Mouse (Mus musculus): ENCODE measurements around the gene Crb1. TPM values are rescaled to one million over a fixed set of nuclear protein-coding genes. Genes with fewer than 3 reads are reported as not detected.

Crb1 gene
- polyA plus RNA-seq, 1 experiment from 2014 or later = 1.2 TPM

DNA sequence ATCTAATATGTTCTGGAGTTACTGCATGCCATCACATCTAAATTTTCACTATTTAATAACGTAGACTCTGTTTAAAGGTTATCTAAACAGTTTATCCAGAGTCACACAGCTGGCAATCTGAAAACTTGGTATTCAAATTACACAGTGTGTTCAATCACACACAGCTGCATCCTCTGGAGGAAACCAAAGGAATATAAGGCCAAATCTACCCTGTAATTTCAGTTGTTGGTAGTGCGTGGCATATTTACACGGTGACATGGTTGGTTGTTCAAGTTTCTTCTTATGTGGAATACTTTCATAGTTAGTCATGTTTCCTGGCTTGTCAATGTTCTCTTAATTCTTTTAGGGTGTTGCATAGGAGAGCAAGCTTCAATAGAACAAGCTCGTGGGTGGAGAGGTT lies 166.4 kb downstream of the Crb1 start:
- Histone ChIP-seq H3K4me1 (ENCODE audit: control insufficient read depth, insufficient read depth, low read depth, low read length) (peaks cover 7% of the 10 kb centered on the region), H3K27ac (ENCODE audit: low read depth, low read length) (no peak overlapping the region), H3K4me3 (ENCODE audit: low read length) (no peak overlapping the region), H3K4me2 (ENCODE audit: low read length) (no peak overlapping the region), H3K9me3 (ENCODE audit: control insufficient read depth, low read length) (no peaks in the 10 kb centered on the region), H3K9ac (ENCODE audit: low read depth, low read length) (no peak overlapping the region), H3K27me3 (replicated peaks; ENCODE audit: control insufficient read depth, insufficient read depth, low read length) (no peaks in the 10 kb centered on the region), H3K36me3 (ENCODE audit: control insufficient read depth, insufficient read depth, low read length) (no peaks in the 10 kb centered on the region)
- WGBS = 60% methylated on average over 4 of the region's 4 CpGs
- ATAC-seq = no peak

DNA sequence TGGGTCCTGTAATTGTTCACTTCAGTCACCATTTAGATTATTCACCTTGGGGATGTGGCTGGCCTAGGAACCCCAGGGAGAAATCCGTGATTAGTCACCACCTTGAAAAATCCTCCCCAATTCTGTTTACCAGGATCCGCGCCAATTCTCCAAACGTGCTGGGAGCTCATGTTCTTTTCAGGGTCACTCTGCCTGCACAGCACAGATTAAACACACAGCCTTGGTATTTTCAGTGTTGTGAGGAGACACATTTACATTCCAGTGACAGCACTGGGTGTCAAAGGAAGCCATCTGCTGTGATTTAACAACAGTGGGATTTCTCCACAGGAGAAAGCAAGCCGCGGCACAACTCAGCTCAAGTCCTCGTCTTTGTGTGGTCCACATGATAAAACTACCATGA lies 167.1 kb downstream of the Crb1 start:
- Histone ChIP-seq H3K36me3 (ENCODE audit: control insufficient read depth, insufficient read depth, low read length) (no peaks in the 10 kb centered on the region), H3K4me3 (ENCODE audit: low read length) (no peak overlapping the region), H3K4me2 (ENCODE audit: low read length) (peak overlapping the region; percentile 14), H3K9me3 (ENCODE audit: control insufficient read depth, low read length) (no peaks in the 10 kb centered on the region), H3K4me1 (ENCODE audit: control insufficient read depth, insufficient read depth, low read depth, low read length) (peaks cover 7% of the 10 kb centered on the region), H3K9ac (ENCODE audit: low read depth, low read length) (no peak overlapping the region), H3K27ac (ENCODE audit: low read depth, low read length) (0 out of 2 replicates have a peak overlapping the region, but pooled peaks have one; percentile 17), H3K27me3 (replicated peaks; ENCODE audit: control insufficient read depth, insufficient read depth, low read length) (no peaks in the 10 kb centered on the region)
- WGBS = 15% methylated on average over 7 of the region's 7 CpGs
- peak; percentile 79 for ATAC-seq

DNA sequence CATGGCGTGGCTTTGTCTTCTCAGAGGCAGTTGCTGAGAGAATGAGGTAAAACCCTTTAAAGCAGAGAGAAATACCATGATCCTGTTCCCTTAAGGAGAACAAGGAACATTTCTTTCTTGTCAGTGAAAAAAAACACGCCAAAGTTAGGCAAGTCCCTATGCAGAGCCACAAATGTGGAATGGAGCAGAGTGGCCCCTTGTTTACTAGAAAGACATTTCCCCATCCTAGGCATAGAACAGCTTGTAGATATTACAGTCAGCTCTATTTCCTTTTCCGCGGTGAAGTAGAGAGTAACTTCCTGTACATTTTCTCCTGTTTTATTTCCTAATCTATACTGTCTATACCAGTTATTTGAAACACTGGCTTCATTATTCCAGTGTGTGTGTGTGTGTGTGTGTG lies 170.6 kb downstream of the Crb1 start:
- H3K36me3 ChIP-seq (ENCODE audit: control insufficient read depth, insufficient read depth, low read length) = no peaks in the 10 kb centered on the region
- no peak overlapping the region for H3K27ac ChIP-seq (ENCODE audit: low read depth, low read length)
- no peak overlapping the region for H3K4me2 ChIP-seq (ENCODE audit: low read length)
- no peak overlapping the region for H3K4me3 ChIP-seq (ENCODE audit: low read length)
- no peak overlapping the region for H3K9ac ChIP-seq (ENCODE audit: low read depth, low read length)
- ATAC-seq = no peak
- H3K4me1 ChIP-seq (ENCODE audit: control insufficient read depth, insufficient read depth, low read depth, low read length) = peaks cover 7% of the 10 kb centered on the region
- H3K9me3 ChIP-seq (ENCODE audit: control insufficient read depth, low read length) = no peaks in the 10 kb centered on the region
- no peaks in the 10 kb centered on the region for H3K27me3 ChIP-seq (replicated peaks; ENCODE audit: control insufficient read depth, insufficient read depth, low read length)
- 72% methylated on average over 4 of the region's 4 CpGs for WGBS

DNA sequence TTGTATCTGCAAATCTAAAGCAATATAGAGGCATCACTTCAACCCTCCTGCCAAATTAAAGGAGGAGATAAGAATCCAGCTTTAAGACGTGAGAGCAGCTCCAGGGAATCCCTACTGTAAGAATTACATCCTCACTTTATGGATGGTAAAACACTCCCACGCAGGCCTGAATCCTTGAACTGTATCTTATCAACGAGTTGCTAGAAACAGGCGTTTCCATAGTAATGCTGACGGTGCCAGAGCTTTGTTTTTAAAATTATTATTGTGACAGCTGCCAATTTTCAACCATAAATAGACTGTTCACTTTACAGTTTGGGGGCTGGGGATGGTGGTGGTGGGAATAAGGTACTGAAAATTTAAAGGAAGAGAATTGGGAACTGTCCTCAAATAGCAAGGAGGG lies 173.9 kb downstream of the Crb1 start:
- no peaks in the 10 kb centered on the region for H3K4me1 ChIP-seq (ENCODE audit: control insufficient read depth, insufficient read depth, low read depth, low read length)
- no peaks in the 10 kb centered on the region for H3K27me3 ChIP-seq (replicated peaks; ENCODE audit: control insufficient read depth, insufficient read depth, low read length)
- no peak overlapping the region for H3K9ac ChIP-seq (ENCODE audit: low read depth, low read length)
- no peak for ATAC-seq
- H3K36me3 ChIP-seq (ENCODE audit: control insufficient read depth, insufficient read depth, low read length) = no peaks in the 10 kb centered on the region
- H3K4me2 ChIP-seq (ENCODE audit: low read length) = no peak overlapping the region
- H3K9me3 ChIP-seq (ENCODE audit: control insufficient read depth, low read length) = no peaks in the 10 kb centered on the region
- no peak overlapping the region for H3K4me3 ChIP-seq (ENCODE audit: low read length)
- 55% methylated on average over 5 of the region's 5 CpGs for WGBS
- H3K27ac ChIP-seq (ENCODE audit: low read depth, low read length) = no peak overlapping the region

DNA sequence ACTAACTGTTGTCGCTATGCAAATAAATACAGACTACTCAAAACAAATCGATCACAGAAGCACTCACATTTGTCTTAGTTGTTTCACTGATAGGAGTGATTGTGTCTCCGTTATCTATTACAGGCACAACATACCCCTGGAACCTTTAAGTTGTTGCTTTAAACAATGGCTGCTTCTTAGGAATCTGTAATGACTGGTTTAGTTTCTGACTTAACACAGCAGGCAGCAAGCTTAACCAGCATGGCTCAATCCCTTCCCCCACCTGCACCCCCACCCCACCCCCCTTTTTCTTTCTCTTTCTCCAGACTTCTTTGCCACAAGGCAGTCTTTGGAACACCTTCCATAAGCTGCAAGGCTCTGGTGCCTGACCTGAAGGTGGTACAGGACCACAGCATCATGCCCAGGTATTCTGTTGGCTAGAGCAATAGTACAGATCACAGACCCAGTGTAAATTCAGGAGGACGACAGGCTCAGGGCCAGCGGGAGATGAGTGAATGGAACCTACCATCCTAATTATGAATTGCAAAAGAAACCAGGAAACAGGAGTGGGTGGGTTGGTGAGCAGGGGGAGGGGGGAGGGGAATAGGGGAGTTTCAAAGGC lies 182.4 kb downstream of the Crb1 start:
- Histone ChIP-seq H3K4me2 (ENCODE audit: low read length) (no peak overlapping the region), H3K9ac (ENCODE audit: low read depth, low read length) (no peak overlapping the region), H3K9me3 (ENCODE audit: control insufficient read depth, low read length) (no peaks in the 10 kb centered on the region), H3K27me3 (replicated peaks; ENCODE audit: control insufficient read depth, insufficient read depth, low read length) (no peaks in the 10 kb centered on the region), H3K4me1 (ENCODE audit: control insufficient read depth, insufficient read depth, low read depth, low read length) (no peaks in the 10 kb centered on the region), H3K36me3 (ENCODE audit: control insufficient read depth, insufficient read depth, low read length) (no peaks in the 10 kb centered on the region), H3K4me3 (ENCODE audit: low read length) (no peak overlapping the region), H3K27ac (ENCODE audit: low read depth, low read length) (no peak overlapping the region)
- no peak for ATAC-seq
- WGBS = 28% methylated on average over 5 of the region's 5 CpGs

DNA sequence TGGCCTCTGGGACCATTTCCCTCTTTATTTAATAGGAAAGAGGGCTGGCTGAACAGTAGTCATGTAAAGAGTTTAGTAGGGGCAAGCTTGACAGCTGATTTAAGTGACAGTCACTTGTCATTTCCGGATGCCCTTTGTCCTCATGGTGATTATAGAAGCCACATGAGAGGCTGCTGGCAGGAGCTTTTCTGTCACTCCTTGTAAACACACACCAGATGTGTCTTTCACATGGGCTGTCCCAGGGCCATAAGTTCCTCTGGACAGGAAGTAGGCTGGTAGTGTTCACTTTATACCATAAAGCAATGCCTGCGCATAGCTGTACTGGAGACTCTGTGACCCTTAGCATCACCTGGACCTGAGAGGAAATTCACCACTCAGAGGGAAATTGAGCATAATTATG lies 182.9 kb downstream of the Crb1 start:
- H3K27me3 ChIP-seq (replicated peaks; ENCODE audit: control insufficient read depth, insufficient read depth, low read length) = no peaks in the 10 kb centered on the region
- H3K9me3 ChIP-seq (ENCODE audit: control insufficient read depth, low read length) = no peaks in the 10 kb centered on the region
- H3K9ac ChIP-seq (ENCODE audit: low read depth, low read length) = no peak overlapping the region
- ATAC-seq = no peak
- H3K4me1 ChIP-seq (ENCODE audit: control insufficient read depth, insufficient read depth, low read depth, low read length) = no peaks in the 10 kb centered on the region
- 59% methylated on average over 2 of the region's 2 CpGs for WGBS
- no peak overlapping the region for H3K27ac ChIP-seq (ENCODE audit: low read depth, low read length)
- H3K36me3 ChIP-seq (ENCODE audit: control insufficient read depth, insufficient read depth, low read length) = no peaks in the 10 kb centered on the region
- no peak overlapping the region for H3K4me3 ChIP-seq (ENCODE audit: low read length)
- no peak overlapping the region for H3K4me2 ChIP-seq (ENCODE audit: low read length)

DNA sequence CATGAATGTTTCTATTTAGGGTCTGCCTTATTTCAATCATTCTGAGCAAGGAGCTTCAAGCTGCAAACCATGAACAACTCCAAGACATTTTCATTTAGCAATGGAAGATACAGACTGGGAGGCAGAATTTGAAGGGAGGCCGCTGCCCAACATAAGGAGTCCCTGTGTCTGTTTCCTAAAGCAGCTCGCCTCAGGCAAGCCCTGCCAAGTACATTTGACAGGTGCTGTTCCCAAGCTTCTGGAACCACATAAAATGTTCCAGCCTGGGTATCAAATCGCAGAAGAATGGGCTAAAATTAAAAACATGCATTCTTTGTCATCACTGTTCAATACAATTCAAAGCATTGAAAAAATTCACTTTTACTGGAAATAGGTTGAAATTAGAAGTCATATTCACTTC lies 184.3 kb downstream of the Crb1 start:
- WGBS = 95% methylated on average over 3 of the region's 3 CpGs
- H3K27me3 ChIP-seq (replicated peaks; ENCODE audit: control insufficient read depth, insufficient read depth, low read length) = no peaks in the 10 kb centered on the region
- no peak overlapping the region for H3K4me3 ChIP-seq (ENCODE audit: low read length)
- H3K9ac ChIP-seq (ENCODE audit: low read depth, low read length) = no peak overlapping the region
- no peak overlapping the region for H3K27ac ChIP-seq (ENCODE audit: low read depth, low read length)
- no peaks in the 10 kb centered on the region for H3K9me3 ChIP-seq (ENCODE audit: control insufficient read depth, low read length)
- H3K4me1 ChIP-seq (ENCODE audit: control insufficient read depth, insufficient read depth, low read depth, low read length) = no peaks in the 10 kb centered on the region
- no peak overlapping the region for H3K4me2 ChIP-seq (ENCODE audit: low read length)
- H3K36me3 ChIP-seq (ENCODE audit: control insufficient read depth, insufficient read depth, low read length) = no peaks in the 10 kb centered on the region
- ATAC-seq = no peak

DNA sequence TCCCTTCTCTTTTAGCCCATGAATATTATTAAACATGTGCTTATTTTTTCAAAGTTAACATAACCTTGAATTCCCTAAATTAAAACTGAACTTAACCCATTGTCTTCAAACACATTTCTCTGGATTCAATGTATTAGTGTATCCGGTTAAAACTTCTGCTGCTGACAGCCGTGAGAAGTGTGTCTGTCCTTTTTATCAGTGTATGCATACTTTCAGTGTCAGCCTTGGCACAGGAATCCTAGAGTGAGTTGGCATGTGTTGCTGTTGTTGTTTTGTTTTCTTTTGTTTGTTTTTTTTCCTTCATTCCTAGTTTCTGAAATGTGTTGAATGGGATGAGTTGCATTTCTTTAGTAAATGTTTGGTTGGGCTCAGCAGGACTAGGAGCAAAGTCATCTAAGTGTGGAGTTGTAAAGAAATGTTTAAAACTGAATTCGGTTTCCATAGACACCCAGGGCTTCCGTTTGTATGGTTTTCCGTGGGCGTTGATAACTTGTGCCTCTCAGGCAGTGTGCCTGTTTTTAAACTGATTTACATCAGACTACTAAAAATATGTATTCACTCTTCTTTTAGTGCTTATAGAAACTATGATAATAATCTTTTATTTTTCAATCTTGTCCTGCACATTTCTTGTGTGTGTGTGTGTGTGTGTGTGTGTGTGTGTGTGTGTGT lies 196.3 kb downstream of the Crb1 start:
- Histone ChIP-seq H3K9ac (ENCODE audit: low read depth, low read length) (no peak overlapping the region), H3K9me3 (ENCODE audit: control insufficient read depth, low read length) (no peaks in the 10 kb centered on the region), H3K4me2 (ENCODE audit: low read length) (no peak overlapping the region), H3K4me1 (ENCODE audit: control insufficient read depth, insufficient read depth, low read depth, low read length) (no peaks in the 10 kb centered on the region), H3K4me3 (ENCODE audit: low read length) (no peak overlapping the region), H3K27ac (ENCODE audit: low read depth, low read length) (no peak overlapping the region), H3K36me3 (ENCODE audit: control insufficient read depth, insufficient read depth, low read length) (no peaks in the 10 kb centered on the region), H3K27me3 (replicated peaks; ENCODE audit: control insufficient read depth, insufficient read depth, low read length) (no peaks in the 10 kb centered on the region)
- no peak for ATAC-seq
- 49% methylated on average over 6 of the region's 6 CpGs for WGBS

DNA sequence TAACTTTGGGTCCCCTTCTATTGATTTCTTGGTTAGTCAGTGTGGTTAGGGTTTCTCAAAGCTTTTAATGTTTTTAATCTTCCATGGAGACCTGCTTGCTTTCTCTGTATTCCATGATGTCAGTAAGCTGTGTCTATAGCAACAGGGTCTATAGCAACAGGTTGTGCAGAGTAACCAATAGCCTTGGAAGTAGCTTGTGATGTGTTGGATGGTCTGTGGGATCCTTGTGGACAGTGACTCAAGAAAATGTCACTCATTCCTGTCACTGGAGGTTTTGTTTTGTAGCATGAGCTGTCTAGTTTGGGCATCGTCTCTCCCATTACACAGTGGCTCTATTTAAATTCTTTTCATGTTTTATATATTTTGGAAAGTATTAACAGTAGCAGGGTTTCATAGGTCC lies 197.2 kb downstream of the Crb1 start:
- H3K9me3 ChIP-seq (ENCODE audit: control insufficient read depth, low read length) = no peaks in the 10 kb centered on the region
- no peak overlapping the region for H3K9ac ChIP-seq (ENCODE audit: low read depth, low read length)
- no peak for ATAC-seq
- no peak overlapping the region for H3K4me3 ChIP-seq (ENCODE audit: low read length)
- no peaks in the 10 kb centered on the region for H3K27me3 ChIP-seq (replicated peaks; ENCODE audit: control insufficient read depth, insufficient read depth, low read length)
- no peak overlapping the region for H3K27ac ChIP-seq (ENCODE audit: low read depth, low read length)
- WGBS = 74% methylated on average over 1 of the region's 1 CpGs
- no peaks in the 10 kb centered on the region for H3K36me3 ChIP-seq (ENCODE audit: control insufficient read depth, insufficient read depth, low read length)
- no peaks in the 10 kb centered on the region for H3K4me1 ChIP-seq (ENCODE audit: control insufficient read depth, insufficient read depth, low read depth, low read length)
- no peak overlapping the region for H3K4me2 ChIP-seq (ENCODE audit: low read length)
